Mouse (Mus musculus) subcutaneous adipose tissue, adult 2 months (tissue): ENCODE measurements around the gene Bzw2. TPM values are rescaled to one million over a fixed set of nuclear protein-coding genes. Genes with fewer than 3 reads are reported as not detected.

Source experiments
- polyA plus RNA-seq: library from polyadenylated mRNA; depleted of rRNA; stranded (reverse); fragments of >200 nt; gene quantifications from 2 replicates; pipeline ENCODE4 v1.2.3, GENCODE M21; 2012; ENCODE audit warnings: low replicate concordance; rRNA removed

Bzw2 gene
- polyA plus RNA-seq, result 13.4 and 39.0 TPM in 2 replicates

DNA sequence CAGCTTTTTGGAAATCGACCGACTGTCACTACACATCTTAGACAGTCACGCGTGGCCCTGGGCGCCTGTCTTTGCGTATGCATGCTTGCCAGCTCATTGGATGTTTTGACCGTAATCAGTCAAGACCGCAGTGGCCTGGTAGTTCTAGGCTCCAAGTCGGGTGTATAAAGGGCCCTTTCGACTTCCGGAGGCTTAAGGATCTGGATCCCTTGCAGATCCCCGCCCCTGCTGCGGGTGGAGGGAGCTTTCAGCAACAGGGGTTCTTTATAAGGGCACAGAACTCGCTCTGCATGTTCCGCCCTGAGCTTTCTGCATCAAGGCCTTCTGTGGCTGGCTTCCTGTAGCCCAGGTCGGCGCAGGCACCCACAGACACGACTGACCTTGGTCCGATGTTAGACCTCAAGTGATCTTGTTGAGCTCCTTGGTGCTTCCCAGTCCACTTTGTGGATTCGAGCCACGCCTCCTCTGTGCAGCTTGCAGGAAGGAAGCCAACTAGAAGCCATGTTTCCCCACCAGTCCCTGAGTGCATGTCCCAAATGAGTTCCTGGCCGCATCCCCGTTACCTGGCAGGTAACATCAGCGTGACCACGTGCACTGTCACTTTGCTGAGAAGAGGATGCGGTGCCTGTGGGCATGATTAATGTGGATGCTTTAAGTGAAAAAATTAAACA, at the start of gene Bzw2:
Gene Bzw2 (minus strand): TSS at position 443 of the 671 bp plus-strand sequence.

DNA sequence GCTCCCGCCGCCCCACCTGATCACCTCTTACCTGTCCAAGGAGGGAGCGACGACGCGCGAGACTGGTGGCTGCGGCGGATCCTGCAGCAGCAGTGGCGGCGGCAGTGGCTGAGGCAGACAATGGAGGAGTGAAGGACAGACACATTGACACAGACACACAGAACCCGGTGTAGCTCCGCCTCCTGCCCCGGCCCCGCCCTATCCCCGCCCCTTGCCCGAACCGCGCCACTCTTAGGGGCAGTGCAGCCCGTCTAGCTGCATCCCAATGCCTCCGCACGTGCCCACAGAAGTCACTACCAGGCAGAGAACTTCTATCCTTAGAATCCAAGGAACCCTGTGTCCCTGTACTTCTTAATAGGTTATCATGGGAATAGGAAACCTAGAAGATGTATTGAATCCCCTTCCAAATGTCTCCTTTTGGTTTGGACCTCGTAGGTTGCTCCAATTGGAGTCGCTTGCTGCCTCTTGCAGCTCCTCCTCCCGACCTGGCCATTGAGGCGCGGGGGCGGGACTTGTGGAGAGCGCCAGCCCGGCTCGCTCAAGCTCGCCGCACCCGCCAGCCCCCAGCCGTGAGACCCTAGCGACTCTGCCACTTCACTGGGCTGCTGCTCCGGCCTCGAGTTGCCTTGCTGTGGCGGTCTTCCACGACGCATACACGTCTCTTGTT, 1.1 kb downstream of the Bzw2 start, which contains the start of gene Ankmy2:
Gene Ankmy2 (plus strand): TSS at position 478 of the 667 bp plus-strand sequence.

DNA sequence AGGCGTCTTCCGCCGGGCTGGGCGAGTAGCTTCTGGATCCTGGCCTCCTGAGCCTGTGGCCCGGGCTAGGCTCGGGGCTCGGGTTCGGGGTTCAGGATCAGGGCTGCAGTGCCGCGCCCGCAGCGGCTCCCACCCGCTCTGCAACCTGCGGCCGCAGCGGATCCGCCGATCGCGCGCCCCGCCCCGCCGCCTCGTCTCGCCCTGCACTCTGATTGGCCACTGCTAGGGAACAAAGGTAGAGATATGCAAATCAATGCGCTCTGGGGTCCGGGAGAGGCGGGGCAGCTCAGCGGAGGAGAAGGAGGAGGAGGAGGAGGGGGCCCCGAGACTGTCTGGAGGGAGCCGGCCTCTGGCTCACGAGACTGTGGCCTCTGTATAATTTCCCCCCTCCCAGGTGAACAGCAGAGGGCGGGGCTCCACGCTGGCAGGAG, 115.5 kb downstream of the Bzw2 start, which contains the start of gene Tspan13:
Gene Tspan13 (minus strand): TSS at position 153 of the 431 bp plus-strand sequence.

Other genes starting within 250 kb of the Bzw2 start
- not detected in 2 replicates for gene Agr3, start 232.5 kb downstream of the Bzw2 start, polyA plus RNA-seq
- 0.49 and 7.2 TPM in 2 replicates for gene Agr2, start 165.2 kb downstream of the Bzw2 start, polyA plus RNA-seq
- gene Tspan13, start 115.6 kb downstream of the Bzw2 start, polyA plus RNA-seq, result 103 and 279 TPM in 2 replicates
- 12.8 and 18.5 TPM in 2 replicates for gene Ankmy2, start 966 bp downstream of the Bzw2 start, polyA plus RNA-seq
- gene Lrrc72, start 95.3 kb upstream of the Bzw2 start, polyA plus RNA-seq, result not detected in 2 replicates
- gene Sostdc1, start 156.1 kb upstream of the Bzw2 start, polyA plus RNA-seq, result 0.30 and 0.40 TPM in 2 replicates
- gene Ispd, start 223.4 kb upstream of the Bzw2 start, polyA plus RNA-seq, result 2.6 TPM in 2 replicates
- gene D630036H23Rik, start 224.1 kb upstream of the Bzw2 start, polyA plus RNA-seq, result 0.77 and 2.0 TPM in 2 replicates